Mouse (Mus musculus) mouse trophoblast stem cell (cell line): Measurements from ENCODE around the gene Angptl1.

Experiments used
- in situ Hi-C, 2 experiments: fragments of 300-500 bp; cut with MseI, MboI; formaldehyde crosslinking; loops; 2 replicates in 1 of 2; 3 replicates in 1 of 2; pipeline ENCODE4 v1.15.1; 2025

Angptl1 gene

DNA sequence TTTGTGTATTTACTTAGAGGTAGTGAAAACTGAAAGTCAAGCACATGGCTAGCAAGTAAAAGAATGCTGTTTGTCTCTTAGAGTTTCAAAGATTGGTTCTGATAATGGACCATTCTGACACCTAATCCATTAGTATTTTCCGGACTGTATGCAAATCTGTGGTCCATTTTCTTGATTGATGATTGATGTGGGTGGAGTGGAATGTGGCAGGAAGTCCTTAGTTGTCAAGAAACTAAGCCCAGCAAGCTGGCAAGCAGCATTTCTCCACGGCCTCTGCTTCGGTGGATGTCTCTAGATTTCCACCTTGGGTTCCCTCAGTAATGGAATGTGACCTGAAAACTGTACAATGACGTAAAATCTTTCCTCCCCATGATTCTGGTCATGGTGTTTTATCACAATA lies 32.3 kb downstream of the Angptl1 start:
- in situ Hi-C loops = no loop called here

DNA sequence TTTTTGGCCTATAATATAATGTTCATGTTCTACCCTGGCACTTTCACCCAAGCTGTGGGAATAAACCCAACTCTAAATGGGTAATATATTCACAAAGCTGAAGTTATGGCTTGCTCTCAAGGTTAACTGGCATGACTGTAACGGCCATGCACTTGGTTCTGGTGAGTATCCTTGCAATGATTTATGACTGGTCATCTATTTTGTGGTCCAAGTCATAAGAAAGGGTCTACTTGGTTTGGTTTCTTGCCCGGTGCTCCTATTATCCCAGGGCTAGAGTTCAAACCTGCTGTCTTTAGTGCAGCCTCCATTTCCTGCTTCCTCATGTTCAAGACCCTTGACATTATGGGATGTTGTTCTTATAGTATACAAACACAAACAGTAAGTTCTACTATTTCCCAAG lies 46.4 kb downstream of the Angptl1 start:
- in situ Hi-C loops = loop anchor here in 1 of 2 experiments (10.0 kb wide), 1 partner anchor 130 kb away; no protein-coding TSS in a partner anchor

- in situ Hi-C loops = loop anchor here in 1 of 2 experiments (10.0 kb wide), 1 partner anchor 131 kb away; no protein-coding TSS in a partner anchor
Measured at GRCm38 (mm10) chr1:156885879-156886278, 47.5 kb downstream of the Angptl1 start.

GRCm38 (mm10) chr1:156888830-156889229 lies 50.5 kb downstream of the Angptl1 start:
- in situ Hi-C loops = loop anchor here in 1 of 2 experiments (10.0 kb wide), 1 partner anchor 134 kb away; no protein-coding TSS in a partner anchor

GRCm38 (mm10) chr1:156891561-156891960 lies 53.2 kb downstream of the Angptl1 start:
- in situ Hi-C loops = loop anchor here in 1 of 2 experiments (10.0 kb wide), 1 partner anchor 147 kb away; no protein-coding TSS in a partner anchor

DNA sequence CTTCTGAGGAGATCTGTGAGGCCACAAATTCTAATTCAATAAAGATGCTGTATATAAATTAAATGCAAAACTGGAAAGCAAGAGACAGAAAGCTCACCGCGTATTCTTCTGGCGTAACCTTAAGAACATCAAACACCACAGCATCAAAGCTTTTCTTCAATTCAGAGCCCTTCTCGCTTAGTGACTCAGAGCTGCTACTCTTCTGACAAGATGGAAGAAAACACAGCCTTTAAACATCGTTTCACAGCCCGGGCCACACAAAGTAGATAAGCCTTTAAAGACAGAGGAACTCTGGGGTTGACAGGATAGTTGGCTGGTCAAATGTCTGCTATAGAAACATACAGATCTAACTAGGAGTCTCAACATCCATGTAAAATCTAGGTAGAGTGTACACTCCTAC lies 63.3 kb downstream of the Angptl1 start:
- in situ Hi-C loops = no loop called here

DNA sequence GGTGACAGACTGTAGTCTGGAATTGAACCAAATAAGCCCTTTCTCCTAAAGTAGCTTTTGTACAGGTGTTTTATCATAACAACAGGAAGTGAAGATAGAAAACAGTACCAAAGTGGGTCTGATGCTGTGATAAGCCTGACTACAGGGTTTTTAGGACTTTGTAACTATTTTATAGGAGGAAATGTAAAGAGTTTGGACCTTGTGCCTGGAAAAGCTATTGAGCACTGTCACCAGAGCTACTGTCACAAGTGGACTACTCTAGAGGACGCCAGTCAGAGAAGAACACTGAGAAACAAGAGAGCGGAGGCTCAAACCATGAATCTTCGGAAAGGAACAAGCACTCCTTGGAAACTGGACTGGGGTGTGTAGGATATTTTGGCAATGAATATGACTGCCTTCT lies 65.5 kb downstream of the Angptl1 start:
- in situ Hi-C loops = no loop called here

DNA sequence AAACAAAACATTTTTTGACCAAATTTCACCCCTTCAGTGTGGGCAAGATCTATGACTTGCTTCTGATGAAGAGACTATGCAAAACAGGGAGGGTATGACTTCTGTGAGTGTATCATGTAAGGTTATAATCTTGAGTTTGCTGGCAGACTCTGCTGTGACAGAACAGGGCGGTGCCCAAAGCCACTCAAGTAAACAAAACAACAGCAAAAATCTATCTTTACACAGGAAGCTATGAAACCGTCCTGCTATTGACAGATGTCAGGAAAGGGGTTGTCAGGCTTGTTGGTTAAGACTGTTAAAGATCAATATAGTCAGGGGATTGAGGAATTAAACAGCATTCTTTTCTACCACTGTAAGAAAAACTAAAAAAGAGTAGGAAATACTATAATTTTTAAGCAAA lies 67.3 kb downstream of the Angptl1 start:
- in situ Hi-C loops = no loop called here

DNA sequence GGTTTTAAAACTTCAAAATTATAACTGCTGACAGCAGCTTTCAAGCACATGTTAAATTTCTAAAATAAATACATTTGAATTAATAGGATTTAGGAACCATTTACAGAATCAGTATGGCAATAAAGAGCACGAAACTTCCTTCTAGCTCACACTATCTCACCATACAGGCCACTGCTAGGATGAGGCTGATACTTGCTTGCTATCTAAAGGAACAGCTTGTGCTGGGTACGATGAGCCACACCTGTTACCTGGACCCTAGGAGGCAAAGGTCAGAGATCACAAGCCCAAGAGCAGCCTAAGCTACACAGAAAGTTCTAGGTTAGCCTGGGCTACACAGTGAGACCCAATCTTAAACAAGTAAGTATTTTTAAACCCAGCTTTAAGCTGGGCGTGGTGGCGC lies 70.9 kb downstream of the Angptl1 start:
- in situ Hi-C loops = no loop called here

- in situ Hi-C loops = no loop called here
Measured at GRCm38 (mm10) chr1:156909866-156910265, 71.5 kb downstream of the Angptl1 start.
